Mouse (Mus musculus): ENCODE data around the gene Vti1a. TPM values are rescaled to one million over a fixed set of nuclear protein-coding genes. Genes with fewer than 3 reads are reported as not detected.

Vti1a gene
- polyA plus RNA-seq (2014; fragmentation: Illumina TruSeq; extraction: RNeasy Lipid Tissue Mini Kit (QIAGEN cat#74804); ENCODE audit: low read depth, low replicate concordance): 24.2 TPM

DNA sequence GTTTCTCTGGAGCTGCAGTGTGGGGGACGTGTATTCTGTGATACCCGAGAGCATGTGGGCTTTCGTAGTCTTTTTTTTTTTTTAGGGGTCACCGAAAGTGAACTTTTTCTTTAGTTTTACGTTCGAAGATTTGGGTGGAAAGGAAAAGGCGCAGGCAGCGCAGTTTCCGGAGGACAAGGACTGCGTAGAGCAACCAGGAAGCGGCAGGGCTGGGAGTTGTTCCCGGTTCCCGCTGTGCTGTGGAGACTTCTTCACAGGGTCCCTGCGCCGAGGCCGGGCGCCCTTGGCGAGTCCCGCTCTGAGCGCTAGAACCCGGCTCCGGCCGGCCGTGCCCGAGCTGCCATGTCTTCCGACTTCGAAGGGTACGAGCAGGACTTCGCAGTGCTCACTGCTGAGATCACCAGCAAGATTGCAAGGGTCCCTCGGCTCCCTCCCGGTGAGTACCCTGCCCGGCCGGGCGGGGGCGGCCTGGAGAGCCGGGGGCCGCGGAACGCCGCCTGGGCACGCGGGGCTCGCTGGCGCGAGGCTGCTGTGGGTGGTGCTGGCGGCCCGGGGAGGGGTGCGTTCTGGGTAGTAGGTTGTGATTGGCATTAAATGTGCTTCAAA lies at the start of gene Vti1a:
Gene Vti1a, plus strand, starts transcription at position 187 of the 606 bp plus-strand sequence.

DNA sequence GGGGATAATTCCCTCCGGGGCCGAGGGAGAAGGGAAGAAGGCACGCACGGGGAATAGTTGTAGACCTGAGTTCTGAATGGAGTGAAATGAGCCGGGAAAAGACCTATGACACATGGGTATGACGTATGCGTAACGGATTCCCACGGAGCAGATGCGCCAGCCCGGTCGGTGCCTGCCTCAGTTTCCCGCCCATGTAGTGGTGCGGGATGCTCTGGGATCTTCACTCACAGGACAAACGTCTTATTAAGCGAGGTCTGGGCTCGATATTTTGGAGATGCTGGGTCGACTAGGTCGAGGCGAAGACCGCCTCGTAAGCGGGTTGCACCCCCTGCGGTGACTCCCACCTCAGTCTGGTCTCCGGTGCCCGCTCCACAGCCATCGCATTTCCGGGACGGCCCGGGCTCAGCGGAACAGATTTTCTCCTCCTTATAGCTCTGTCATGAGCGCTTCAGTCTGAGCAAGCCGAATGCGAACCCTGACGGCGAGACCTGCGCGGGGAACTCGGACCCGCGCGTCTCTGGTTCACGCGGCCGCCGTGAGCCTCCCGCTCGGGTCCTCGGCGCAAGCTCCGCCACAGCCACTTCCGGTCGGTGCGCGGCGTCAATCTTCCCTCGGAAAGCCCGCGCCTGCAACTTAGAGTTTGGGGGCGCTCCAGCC lies 515 bp upstream of the Vti1a start, which contains the start of gene Zdhhc6:
Gene Zdhhc6, minus strand, starts transcription at position 581 of the 657 bp plus-strand sequence.

Other genes starting within 250 kb of the Vti1a start
- gene Gpam, start 189.1 kb upstream of the Vti1a start, polyA plus RNA-seq (2014; fragmentation: Illumina TruSeq; extraction: RNeasy Lipid Tissue Mini Kit (QIAGEN cat#74804); ENCODE audit: low read depth, low replicate concordance): 70.4 TPM
- gene Tectb, start 135.6 kb upstream of the Vti1a start, polyA plus RNA-seq (2014; fragmentation: Illumina TruSeq; extraction: RNeasy Lipid Tissue Mini Kit (QIAGEN cat#74804); ENCODE audit: low read depth, low replicate concordance): 0.87 TPM
- 4.2 TPM for gene Gucy2g, start 75.1 kb upstream of the Vti1a start, polyA plus RNA-seq (2014; fragmentation: Illumina TruSeq; extraction: RNeasy Lipid Tissue Mini Kit (QIAGEN cat#74804); ENCODE audit: low read depth, low replicate concordance)
- gene Acsl5, start 64.4 kb upstream of the Vti1a start, polyA plus RNA-seq (2014; fragmentation: Illumina TruSeq; extraction: RNeasy Lipid Tissue Mini Kit (QIAGEN cat#74804); ENCODE audit: low read depth, low replicate concordance): 29.8 TPM
- gene Zdhhc6, start 263 bp upstream of the Vti1a start, polyA plus RNA-seq (2014; fragmentation: Illumina TruSeq; extraction: RNeasy Lipid Tissue Mini Kit (QIAGEN cat#74804); ENCODE audit: low read depth, low replicate concordance): 42.2 TPM

Measured in adipose tissue, adult 10 weeks (tissue).